Comparison of ENCODE assay signal across 15 mouse cellular contexts in genomic region chr11:50138206-50138822, GRCm38 (mm10). TPM values are rescaled to one million over a fixed set of nuclear protein-coding genes. Genes with fewer than 3 reads are reported as not detected.
DNase-seq lines count a peak whose midpoint lies in the region; ATAC-seq and TF ChIP-seq lines count a peak whose summit lies in the region.
"Had no signal": no experiment of that assay in that cellular context is flagged by ENCODE, and none has a peak within 500 bp of the region (broad histone marks: within the 10 kb centered on the region; RNA-seq: fewer than 3 reads in every experiment).

No protein-coding gene starts in this region.

- WGBS in kidney, embryonic 16.5 days, result 65% methylated on average over 10 of the region's 10 CpGs
- WGBS in small intestine, adult 2 months, result 66% methylated on average over 10 of the region's 10 CpGs
- 82% methylated on average over 10 of the region's 10 CpGs for WGBS in midbrain, embryonic 13.5 days

- no peaks in the 10 kb centered on the region for H3K9me3 ChIP-seq in kidney, embryonic 16.5 days (ENCODE audit: low read length)
- H3K9me3 ChIP-seq in midbrain, embryonic 13.5 days, result no peaks in the 10 kb centered on the region
- H3K9me3 ChIP-seq: liver, embryonic 15.5 days; neural tube, embryonic 13.5 days had no signal

- DNase-seq in kidney, adult 9 months, result peak; percentile 49
- peak; percentile 58 for DNase-seq in ZHBTc4 (ENCODE audit: low read depth, low spot score)
- DNase-seq in cerebellum, postnatal 25 days, result peak; percentile 68 to 72
- DNase-seq in spleen, postnatal 36 days (ENCODE audit: low spot score in 2 of 2), result no peak
- DNase-seq: forebrain, postnatal 0 days; gastrocnemius, postnatal 36 days; lung, postnatal 4 days; spleen, adult 18-20 months had no signal

- no peak overlapping the region for H3K9ac ChIP-seq in kidney, embryonic 16.5 days (replicated peaks; ENCODE audit: low read length)
- no peak overlapping the region for H3K9ac ChIP-seq in midbrain, embryonic 13.5 days (replicated peaks)
- H3K9ac ChIP-seq: forebrain, postnatal 0 days; liver, embryonic 15.5 days; neural tube, embryonic 13.5 days had no signal

- no peak for TF ChIP-seq CTCF in small intestine, adult 2 months (IDR thresholded peaks at IDR 0.05; ENCODE audit: extremely low read depth, insufficient read length, insufficient replicate concordance, low read depth, low read length)

- H3K4me1 ChIP-seq in kidney, embryonic 16.5 days (ENCODE audit: insufficient read depth, low read length), result no peaks in the 10 kb centered on the region
- H3K4me1 ChIP-seq in small intestine, adult 2 months (ENCODE audit: control insufficient read depth, insufficient read depth, insufficient read length, low read length), result peaks cover 10% of the 10 kb centered on the region; the same call in 1 of the 2 replicates
- H3K4me1 ChIP-seq in midbrain, embryonic 13.5 days (replicated peaks), result no peaks in the 10 kb centered on the region
- H3K4me1 ChIP-seq: neural tube, embryonic 13.5 days had no signal

- ATAC-seq in kidney, embryonic 16.5 days (ENCODE audit: low FRiP score, low TSS enrichment), result no peak
- ATAC-seq in midbrain, embryonic 13.5 days, result no peak
- ATAC-seq: CD4-positive, CD25-positive, alpha-beta regulatory T cell, adult 4 months; forebrain, postnatal 0 days had no signal

- H3K4me3 ChIP-seq in kidney, embryonic 16.5 days (ENCODE audit: low read length), result no peak overlapping the region
- H3K4me3 ChIP-seq in small intestine, adult 2 months (ENCODE audit: low read depth, low read length), result peak overlapping the region; percentile 34
- no peak overlapping the region for H3K4me3 ChIP-seq in midbrain, embryonic 13.5 days (replicated peaks)
- H3K4me3 ChIP-seq: erythroblast, embryonic 14.5 days; liver, embryonic 15.5 days; neural tube, embryonic 13.5 days had no signal

- H3K27me3 ChIP-seq in kidney, embryonic 16.5 days (ENCODE audit: insufficient read depth, low read length), result no peaks in the 10 kb centered on the region
- H3K27me3 ChIP-seq in small intestine, adult 2 months (ENCODE audit: control insufficient read depth, insufficient read depth, low read length), result no peaks in the 10 kb centered on the region
- no peaks in the 10 kb centered on the region for H3K27me3 ChIP-seq in midbrain, embryonic 13.5 days
- H3K27me3 ChIP-seq: liver, embryonic 15.5 days; neural tube, embryonic 13.5 days had no signal

- no peak for TF ChIP-seq POLR2A in small intestine, adult 2 months (IDR thresholded peaks at IDR 0.05; ENCODE audit: low read depth, low read length)

- H3K36me3 ChIP-seq in kidney, embryonic 16.5 days (ENCODE audit: insufficient read depth, low read length), result peaks cover 58% of the 10 kb centered on the region
- peaks cover 36% of the 10 kb centered on the region for H3K36me3 ChIP-seq in small intestine, adult 2 months (ENCODE audit: control insufficient read depth, insufficient read depth, low read length)
- H3K36me3 ChIP-seq in midbrain, embryonic 13.5 days, result peaks cover 79% of the 10 kb centered on the region

- H3K4me2 ChIP-seq in kidney, embryonic 16.5 days (replicated peaks; ENCODE audit: low read depth, low read length), result no peak overlapping the region
- no peak overlapping the region for H3K4me2 ChIP-seq in midbrain, embryonic 13.5 days (replicated peaks)
- H3K4me2 ChIP-seq: liver, embryonic 15.5 days; neural tube, embryonic 13.5 days had no signal

- no peak overlapping the region for H3K27ac ChIP-seq in kidney, embryonic 16.5 days (ENCODE audit: low read length)
- 0 out of 2 replicates have a peak overlapping the region, but pooled peaks have one; percentile 26 for H3K27ac ChIP-seq in small intestine, adult 2 months (ENCODE audit: insufficient read depth, low read depth, low read length)
- H3K27ac ChIP-seq in midbrain, embryonic 13.5 days, result no peak overlapping the region
- H3K27ac ChIP-seq: liver, embryonic 15.5 days; neural tube, embryonic 13.5 days had no signal

RNA-seq across cellular contexts. Expression of gene Tbc1d9b, which starts 7.1 kb away (rescaled TPM):
- 44.3 and 47.2 TPM in 2 replicates for polyA plus RNA-seq in kidney, embryonic 16.5 days (2015; fragmentation: Nextera tagmentation; extraction: Ambion mirVana)
- polyA plus RNA-seq in small intestine, adult 2 months (2012; rRNA removed), result 19.3 and 31.5 TPM in 2 replicates
- 36.8 and 39.9 TPM in 2 replicates for polyA plus RNA-seq in midbrain, embryonic 13.5 days (2015; fragmentation: Nextera tagmentation; extraction: Ambion mirVana)

RNA-seq across cellular contexts. Expression of gene Mrnip, which starts 35.9 kb away (rescaled TPM):
- 21.7 and 23.2 TPM in 2 replicates for polyA plus RNA-seq in kidney, embryonic 16.5 days (2015; fragmentation: Nextera tagmentation; extraction: Ambion mirVana)
- polyA plus RNA-seq in small intestine, adult 2 months (2012; rRNA removed), result 0.95 and 3.8 TPM in 2 replicates
- 34.1 and 35.1 TPM in 2 replicates for polyA plus RNA-seq in midbrain, embryonic 13.5 days (2015; fragmentation: Nextera tagmentation; extraction: Ambion mirVana)

Comparison
In these comparisons a context has a peak if more than half of its experiments do, and no peak if none do; other contexts are left out.
1. DNase-seq: peak in kidney, adult 9 months (single experiment), ZHBTc4 (single experiment) and cerebellum, postnatal 25 days (2 of 2); none in spleen, postnatal 36 days (0 of 2).